Mouse (Mus musculus) stomach, embryonic 15.5 days (tissue): ENCODE data around the gene Mrpl43. TPM values are rescaled to one million over a fixed set of nuclear protein-coding genes. Genes with fewer than 3 reads are reported as not detected.

Source experiments
- ATAC-seq: fragments of 200-750 bp; cut with Nextera tagmentation; 2 replicates; pipeline ENCODE4 v1.8.0; 2017; ENCODE audit warnings: low read depth, moderate number of reproducible peaks, moderate TSS enrichment; ENCODE audit not compliant: insufficient read depth, low FRiP score
- H3K27ac ChIP-seq: fragments of 300-500 bp; sonication (generic); 2 replicates; pipeline ENCODE4 v1.5.1; 2015; ENCODE audit warnings: mild to moderate bottlenecking, inconsistent platforms
- H3K27me3 ChIP-seq: fragments of 300-500 bp; sonication (generic); replicated peaks from 2 replicates; pipeline ENCODE4 v1.6.1; 2015; ENCODE audit warnings: inconsistent platforms
- H3K36me3 ChIP-seq: fragments of 300-500 bp; sonication (generic); 2 replicates; pipeline ENCODE4 v1.6.1; 2015; ENCODE audit warnings: inconsistent platforms
- H3K4me1 ChIP-seq: fragments of 300-500 bp; sonication (generic); 2 replicates; pipeline ENCODE4 v1.6.1; 2015; ENCODE audit warnings: inconsistent platforms
- H3K4me2 ChIP-seq: fragments of 300-500 bp; sonication (generic); 2 replicates; pipeline ENCODE4 v1.6.1; 2015; ENCODE audit warnings: mild to moderate bottlenecking, inconsistent platforms
- H3K4me3 ChIP-seq: fragments of 300-500 bp; sonication (generic); replicated peaks from 2 replicates; pipeline ENCODE4 v1.5.1; 2015; ENCODE audit warnings: inconsistent platforms
- H3K9ac ChIP-seq: fragments of 300-500 bp; sonication (generic); 2 replicates; pipeline ENCODE4 v1.6.1; 2015; ENCODE audit warnings: inconsistent platforms
- H3K9me3 ChIP-seq: fragments of 300-500 bp; sonication (generic); 2 replicates; pipeline ENCODE4 v1.6.1; 2016; ENCODE audit warnings: inconsistent platforms
- WGBS: fragments of 180-500 bp; shearing (Covaris S2); methylation state at CpG from one replicate; pipeline ENCODE4 v1.1.7; 2015; 5-methylcytosine and 5-hydroxymethylcytosine counted together
- polyA plus RNA-seq: library from polyadenylated mRNA; unstranded; fragments of >200 nt; fragmentation: Nextera tagmentation; extraction: Ambion mirVana; gene quantifications from 2 replicates; pipeline ENCODE4 v1.2.1, GENCODE M21; 2015

Gene Mrpl43
- polyA plus RNA-seq, 1 experiment from 2014 or later = 70.4 TPM

- Histone ChIP-seq H3K9me3 (no peaks in the 10 kb centered on the region), H3K27ac (no peak overlapping the region), H3K4me1 (peaks cover 17% of the 10 kb centered on the region), H3K9ac (no peak overlapping the region), H3K4me3 (no peak overlapping the region), H3K4me2 (no peak overlapping the region), H3K36me3 (no peaks in the 10 kb centered on the region), H3K27me3 (no peaks in the 10 kb centered on the region)
- no peak for ATAC-seq
- WGBS = 68% methylated on average over 6 of the region's 6 CpGs
Measured at GRCm38 (mm10) chr19:44987004-44987403, 19.2 kb downstream of the Mrpl43 start.

- WGBS = 40% methylated on average over 5 of the region's 5 CpGs
- peaks cover 12% of the 10 kb centered on the region for H3K4me1 ChIP-seq
- H3K9me3 ChIP-seq = no peaks in the 10 kb centered on the region
- H3K4me2 ChIP-seq = no peak overlapping the region
- no peak for ATAC-seq
- no peak overlapping the region for H3K9ac ChIP-seq
- peaks cover 7% of the 10 kb centered on the region; the same call in 1 of the 2 replicates for H3K36me3 ChIP-seq
- no peak overlapping the region for H3K4me3 ChIP-seq
- no peaks in the 10 kb centered on the region for H3K27me3 ChIP-seq
- H3K27ac ChIP-seq = peak overlapping the region; percentile 55
Measured at GRCm38 (mm10) chr19:44985159-44985988, 20.9 kb downstream of the Mrpl43 start.

DNA sequence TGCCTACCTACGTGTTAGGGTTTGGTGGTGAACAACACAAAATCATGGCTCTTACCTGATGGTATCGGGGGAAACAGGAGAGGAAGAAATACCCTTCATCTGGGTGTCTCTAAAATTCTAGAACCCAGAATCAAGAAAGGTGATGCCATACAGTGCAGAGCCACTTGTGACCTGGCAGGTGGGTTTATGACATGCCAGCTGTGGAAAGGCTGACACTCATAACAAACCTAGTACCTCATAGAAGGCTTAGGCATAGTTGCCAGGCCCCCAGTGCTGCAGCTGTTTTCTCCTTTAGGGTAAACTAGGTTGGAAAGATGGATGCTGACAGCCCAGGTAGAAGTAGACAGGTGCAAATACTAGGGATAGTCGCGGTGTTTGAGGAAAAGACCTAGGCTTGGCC lies 21.8 kb downstream of the Mrpl43 start:
- Histone ChIP-seq H3K27me3 (no peaks in the 10 kb centered on the region), H3K9me3 (no peaks in the 10 kb centered on the region), H3K4me1 (peaks cover 5% of the 10 kb centered on the region; the same call in 1 of the 2 replicates), H3K9ac (no peak overlapping the region), H3K27ac (no peak overlapping the region), H3K36me3 (peaks cover 13% of the 10 kb centered on the region), H3K4me2 (no peak overlapping the region), H3K4me3 (no peak overlapping the region)
- WGBS = 92% methylated on average over 4 of the region's 4 CpGs
- no peak for ATAC-seq

GRCm38 (mm10) chr19:44983366-44983765 lies 22.9 kb downstream of the Mrpl43 start:
- H3K36me3 ChIP-seq = peaks cover 21% of the 10 kb centered on the region
- no peak overlapping the region for H3K4me3 ChIP-seq
- H3K27ac ChIP-seq = no peak overlapping the region
- no peaks in the 10 kb centered on the region for H3K9me3 ChIP-seq
- H3K4me1 ChIP-seq = no peaks in the 10 kb centered on the region
- no peak overlapping the region for H3K9ac ChIP-seq
- H3K4me2 ChIP-seq = no peak overlapping the region
- ATAC-seq = no peak
- H3K27me3 ChIP-seq = no peaks in the 10 kb centered on the region
- WGBS = 88% methylated on average over 6 of the region's 6 CpGs

GRCm38 (mm10) chr19:44982477-44983115 lies 23.6 kb downstream of the Mrpl43 start:
- ATAC-seq = no peak
- H3K4me3 ChIP-seq = no peak overlapping the region
- no peak overlapping the region for H3K4me2 ChIP-seq
- peak overlapping the region; percentile 23; the same call in 1 of the 2 replicates for H3K27ac ChIP-seq
- no peaks in the 10 kb centered on the region for H3K9me3 ChIP-seq
- H3K27me3 ChIP-seq = no peaks in the 10 kb centered on the region
- no peak overlapping the region for H3K9ac ChIP-seq
- no peaks in the 10 kb centered on the region for H3K4me1 ChIP-seq
- 67% methylated on average over 7 of the region's 7 CpGs for WGBS
- peaks cover 29% of the 10 kb centered on the region for H3K36me3 ChIP-seq

- H3K4me3 ChIP-seq = no peak overlapping the region
- H3K9me3 ChIP-seq = no peaks in the 10 kb centered on the region
- H3K9ac ChIP-seq = no peak overlapping the region
- H3K4me2 ChIP-seq = no peak overlapping the region
- H3K4me1 ChIP-seq = no peaks in the 10 kb centered on the region
- no peak for ATAC-seq
- H3K27me3 ChIP-seq = no peaks in the 10 kb centered on the region
- peaks cover 38% of the 10 kb centered on the region for H3K36me3 ChIP-seq
- H3K27ac ChIP-seq = no peak overlapping the region
- WGBS = 89% methylated on average over 1 of the region's 2 CpGs
Measured at GRCm38 (mm10) chr19:44980787-44981186, 25.5 kb downstream of the Mrpl43 start.

- H3K4me1 ChIP-seq = no peaks in the 10 kb centered on the region
- H3K4me3 ChIP-seq = no peak overlapping the region
- no peak overlapping the region for H3K27ac ChIP-seq
- no peaks in the 10 kb centered on the region for H3K27me3 ChIP-seq
- no peaks in the 10 kb centered on the region for H3K9me3 ChIP-seq
- H3K4me2 ChIP-seq = no peak overlapping the region
- no peak for ATAC-seq
- no peak overlapping the region for H3K9ac ChIP-seq
- WGBS = 88% methylated on average over 6 of the region's 6 CpGs
- peaks cover 69% of the 10 kb centered on the region for H3K36me3 ChIP-seq
Measured at GRCm38 (mm10) chr19:44977148-44977547, 29.1 kb downstream of the Mrpl43 start.

DNA sequence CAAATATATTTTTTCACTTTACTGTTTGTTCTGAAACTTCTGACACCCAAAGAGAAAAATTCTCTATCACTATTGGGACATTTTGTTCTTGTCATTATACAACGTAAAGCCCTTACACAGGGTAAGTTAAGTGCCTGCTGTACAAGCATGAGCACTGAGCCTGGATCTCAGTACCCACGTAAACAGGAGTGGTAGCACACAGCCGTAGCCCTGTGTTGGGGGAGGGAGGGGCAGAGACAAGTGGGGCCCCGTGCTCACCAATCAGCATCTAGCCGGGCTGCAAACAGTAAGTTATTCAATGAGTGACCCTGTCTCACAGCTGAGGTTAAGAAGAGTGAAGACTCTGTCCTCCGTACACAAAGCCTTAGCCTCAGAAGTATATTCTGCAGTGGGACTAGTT lies 29.6 kb downstream of the Mrpl43 start:
- Histone ChIP-seq H3K27ac (no peak overlapping the region), H3K27me3 (no peaks in the 10 kb centered on the region), H3K9ac (no peak overlapping the region), H3K9me3 (no peaks in the 10 kb centered on the region), H3K4me1 (no peaks in the 10 kb centered on the region), H3K4me2 (no peak overlapping the region), H3K4me3 (no peak overlapping the region), H3K36me3 (peaks cover 70% of the 10 kb centered on the region)
- ATAC-seq = no peak
- 72% methylated on average over 6 of the region's 6 CpGs for WGBS

GRCm38 (mm10) chr19:44968329-44968728 lies 37.9 kb downstream of the Mrpl43 start:
- no peaks in the 10 kb centered on the region for H3K27me3 ChIP-seq
- peaks cover 63% of the 10 kb centered on the region for H3K36me3 ChIP-seq
- 84% methylated on average over 3 of the region's 3 CpGs for WGBS
- H3K27ac ChIP-seq = no peak overlapping the region
- H3K9ac ChIP-seq = no peak overlapping the region
- H3K4me2 ChIP-seq = no peak overlapping the region
- no peaks in the 10 kb centered on the region for H3K9me3 ChIP-seq
- no peak for ATAC-seq
- H3K4me1 ChIP-seq = no peaks in the 10 kb centered on the region
- no peak overlapping the region for H3K4me3 ChIP-seq

DNA sequence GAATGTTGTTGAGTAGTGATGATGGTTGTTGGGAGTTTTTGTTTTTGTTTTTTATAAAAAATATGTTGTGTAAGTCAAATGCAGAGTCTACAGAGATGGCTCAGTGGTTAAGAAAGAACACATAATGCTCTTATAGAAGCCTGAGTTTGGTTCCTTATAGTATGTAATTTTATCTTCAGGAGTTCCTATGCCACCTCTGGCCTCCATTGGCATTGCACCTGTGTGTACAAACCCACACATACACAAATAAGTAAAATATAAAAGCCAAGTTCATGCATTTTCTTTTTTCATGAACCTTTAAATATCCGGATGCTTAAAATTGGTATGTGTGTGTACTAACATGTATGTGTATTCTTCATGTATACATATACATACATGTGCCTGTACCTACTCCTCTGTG lies 40.3 kb downstream of the Mrpl43 start:
- peaks cover 51% of the 10 kb centered on the region for H3K36me3 ChIP-seq
- no peak overlapping the region for H3K4me3 ChIP-seq
- H3K9me3 ChIP-seq = no peaks in the 10 kb centered on the region
- H3K27me3 ChIP-seq = no peaks in the 10 kb centered on the region
- H3K4me1 ChIP-seq = no peaks in the 10 kb centered on the region
- no peak for ATAC-seq
- no peak overlapping the region for H3K27ac ChIP-seq
- WGBS = 95% methylated on average over 1 of the region's 1 CpGs
- H3K4me2 ChIP-seq = no peak overlapping the region
- no peak overlapping the region for H3K9ac ChIP-seq

- Histone ChIP-seq H3K4me1 (no peaks in the 10 kb centered on the region), H3K9me3 (no peaks in the 10 kb centered on the region), H3K4me2 (no peak overlapping the region), H3K27me3 (no peaks in the 10 kb centered on the region), H3K36me3 (peaks cover 46% of the 10 kb centered on the region), H3K9ac (no peak overlapping the region), H3K4me3 (no peak overlapping the region), H3K27ac (no peak overlapping the region)
- no peak for ATAC-seq
- 92% methylated on average over 2 of the region's 2 CpGs for WGBS
Measured at GRCm38 (mm10) chr19:44959633-44960032, 46.6 kb downstream of the Mrpl43 start.
